Mouse (Mus musculus) liver, embryonic 14.5 days (tissue): Measurements from ENCODE around the gene Por.

Experiments used
- CTCF ChIP-seq: IDR thresholded peaks from 2 replicates; pipeline ENCODE4 v1.5.1; 2016; ENCODE audit warnings: antibody characterized with exemption, low read depth, control low read depth
- EP300 ChIP-seq: IDR thresholded peaks from 2 replicates; pipeline ENCODE4 v1.6.1; 2016; ENCODE audit warnings: antibody characterized with exemption, low read depth

DNA sequence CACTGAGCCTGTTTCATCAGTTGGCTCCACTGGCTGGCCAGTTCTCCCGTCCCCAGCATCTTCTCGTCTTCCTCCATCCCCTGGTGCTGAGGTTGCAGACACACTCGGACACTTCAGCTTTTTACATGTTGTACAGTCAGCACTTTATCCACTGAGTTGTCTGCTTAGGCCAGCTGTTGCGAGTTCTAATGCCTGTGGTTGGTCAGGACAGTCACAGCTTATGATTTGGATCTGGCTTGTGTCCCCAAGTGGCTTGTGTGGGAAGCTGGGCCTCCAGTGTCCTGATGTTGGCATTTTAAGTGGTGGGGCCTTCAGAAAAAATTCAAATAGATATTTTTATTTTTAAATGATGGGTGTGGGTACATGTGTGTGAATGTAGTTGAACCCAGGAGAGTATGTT, 35.5 kb downstream of the Por start:
- no peak for TF ChIP-seq CTCF
- TF ChIP-seq EP300 = no peak
